Mouse (Mus musculus): ENCODE measurements around the gene Cldn17. TPM values are rescaled to one million over a fixed set of nuclear protein-coding genes. Genes with fewer than 3 reads are reported as not detected.

The Cldn17 gene
- not detected for total RNA-seq (2021)

DNA sequence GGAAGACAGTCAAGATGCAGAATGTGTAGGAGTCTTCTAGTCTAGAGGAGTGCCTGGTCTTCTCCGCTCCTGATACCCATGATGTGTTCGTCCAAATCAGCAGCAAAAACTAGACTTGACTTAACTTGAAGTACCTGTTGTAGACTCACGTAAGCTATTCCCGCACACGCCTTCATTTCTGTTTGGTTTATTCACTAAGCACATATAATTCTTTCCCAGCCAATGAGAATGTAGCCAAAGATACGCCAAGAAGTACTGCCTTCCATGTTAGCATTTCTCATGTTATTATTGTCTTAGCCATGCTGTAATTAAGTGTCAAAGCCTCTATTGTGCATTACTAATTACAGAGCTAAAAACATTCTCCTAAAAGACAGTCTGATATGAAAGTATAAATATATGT lies at the start of gene Cldn17:
Cldn17 (minus strand) TSS at position 101 of the 400 bp plus-strand sequence.
- DNase-seq (ENCODE audit: extremely low spot score in 1 of 2, low spot score in 2 of 2), result no peak
- intact Hi-C loops (cut with DNase I), result no loop called here

DNA sequence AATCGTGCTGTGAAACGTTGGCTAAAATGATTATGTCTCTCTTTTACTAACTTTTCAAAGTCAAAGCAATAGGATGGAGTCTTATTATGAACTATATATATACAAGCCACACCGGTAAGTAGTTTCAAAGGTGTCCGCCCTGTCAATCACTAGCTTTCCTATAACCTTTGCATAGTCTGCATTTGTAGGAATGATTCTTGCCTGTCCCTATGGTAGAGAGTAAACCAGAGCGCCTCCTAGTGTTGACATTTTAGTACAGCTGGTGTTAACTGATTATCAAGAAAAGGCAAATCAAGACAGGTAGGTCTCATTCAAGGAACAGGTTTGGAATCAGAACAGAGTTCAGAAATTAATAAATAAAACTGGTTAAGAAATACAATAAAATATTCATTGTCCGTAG lies 35.7 kb upstream of the Cldn17 start:
- intact Hi-C loops (cut with DNase I), result no loop called here

DNA sequence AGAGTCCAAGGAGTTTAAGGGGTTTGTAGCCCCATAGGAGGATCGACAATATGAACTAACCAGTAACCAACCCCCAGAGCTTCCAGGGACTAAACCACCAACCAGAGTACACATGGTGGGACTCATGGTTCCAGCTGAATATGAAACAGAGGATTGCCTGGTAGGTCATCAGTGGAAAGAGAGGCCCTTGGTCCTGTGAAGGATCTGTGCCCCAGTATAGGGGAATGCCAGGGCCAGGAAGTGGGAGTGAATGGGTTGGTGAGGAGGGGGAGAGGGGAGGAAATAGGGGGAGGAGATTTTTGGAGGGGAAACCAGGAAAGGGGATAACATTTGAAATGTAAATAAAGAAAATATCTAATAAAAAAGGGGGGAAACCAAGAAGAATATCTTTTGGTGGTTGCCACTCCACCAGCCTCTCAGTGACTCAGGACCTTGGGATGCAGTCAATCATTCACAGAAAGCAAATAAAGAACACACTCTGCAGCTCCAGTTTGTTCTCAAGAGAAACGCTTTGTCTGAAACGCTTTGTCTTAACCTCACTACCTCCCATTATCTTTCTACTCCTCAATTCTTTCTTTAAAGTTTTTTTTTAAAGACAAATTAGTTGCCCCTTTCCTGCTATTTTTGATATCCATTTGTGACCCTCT lies 33.2 kb upstream of the Cldn17 start:
- no peak for DNase-seq (ENCODE audit: extremely low spot score in 1 of 2, low spot score in 2 of 2)
- intact Hi-C loops (cut with DNase I), result no loop called here

More for the DNA sequence above, 35.7 kb upstream of the Cldn17 start:
- no peak for DNase-seq (ENCODE audit: extremely low spot score in 1 of 2, low spot score in 2 of 2)

DNA sequence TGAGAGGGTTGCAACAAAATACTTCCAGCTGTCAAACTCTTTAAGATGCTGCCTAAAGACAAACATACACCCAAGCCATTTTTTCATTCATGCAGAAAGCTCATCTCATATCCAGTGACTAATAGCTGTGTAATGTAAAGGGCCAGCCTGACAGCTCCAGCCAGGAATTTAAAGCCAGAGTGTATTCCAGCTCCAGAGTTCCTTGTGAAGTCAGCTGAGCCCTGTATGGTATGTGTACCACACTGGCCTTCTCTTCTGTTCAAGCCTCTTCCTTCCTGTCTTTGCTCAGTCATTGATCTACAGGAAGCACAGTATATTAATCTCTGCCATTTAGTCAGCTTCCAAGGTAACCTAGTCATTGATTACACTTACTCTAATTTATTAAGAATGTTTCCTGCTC lies 4.6 kb upstream of the Cldn17 start:
- intact Hi-C loops (cut with DNase I), result no loop called here
- no peak for DNase-seq (ENCODE audit: extremely low spot score in 1 of 2, low spot score in 2 of 2)

DNA sequence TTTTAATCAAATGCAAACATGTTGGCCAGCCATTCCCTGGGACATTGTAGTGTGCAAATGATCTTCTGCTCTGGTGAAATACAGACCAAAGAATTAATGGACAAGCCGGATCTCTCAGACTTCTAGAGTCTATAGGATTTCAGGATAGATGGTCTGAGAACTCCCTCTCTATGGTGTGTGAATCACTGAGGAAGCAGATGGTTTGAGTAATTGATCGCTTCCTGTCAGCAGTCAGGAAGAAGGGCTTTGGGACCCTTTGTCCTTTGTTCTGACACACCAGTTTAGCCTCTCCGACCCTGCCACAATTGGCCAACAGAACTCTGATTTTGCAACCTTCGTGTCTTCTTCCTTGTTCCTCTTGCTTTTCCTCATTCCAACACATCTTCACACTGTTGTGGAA lies 1.4 kb upstream of the Cldn17 start:
- no peak for DNase-seq (ENCODE audit: extremely low spot score in 1 of 2, low spot score in 2 of 2)
- intact Hi-C loops (cut with DNase I), result no loop called here

DNA sequence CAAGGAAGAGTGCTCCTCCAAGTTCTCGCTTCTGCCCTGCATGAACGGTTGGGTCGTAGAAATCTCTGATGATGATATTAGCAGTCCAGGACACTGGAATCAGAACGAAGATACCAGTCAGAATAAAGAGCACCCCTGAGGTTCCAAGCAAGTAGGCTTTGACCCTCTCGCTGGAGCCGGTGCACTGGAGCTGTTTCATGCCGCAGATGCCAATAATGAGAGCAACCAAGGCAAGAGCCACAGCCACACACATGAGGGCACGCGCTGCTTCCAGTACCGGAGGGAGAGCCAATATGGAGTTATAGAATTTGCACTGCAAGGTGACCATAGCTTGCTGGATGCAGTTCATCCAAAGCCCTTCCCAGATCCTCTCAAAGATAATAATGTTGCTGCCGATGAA lies 440 bp downstream of the Cldn17 start:
- DNase-seq (ENCODE audit: extremely low spot score in 1 of 2, low spot score in 2 of 2), result no peak
- intact Hi-C loops (cut with DNase I), result no loop called here

DNA sequence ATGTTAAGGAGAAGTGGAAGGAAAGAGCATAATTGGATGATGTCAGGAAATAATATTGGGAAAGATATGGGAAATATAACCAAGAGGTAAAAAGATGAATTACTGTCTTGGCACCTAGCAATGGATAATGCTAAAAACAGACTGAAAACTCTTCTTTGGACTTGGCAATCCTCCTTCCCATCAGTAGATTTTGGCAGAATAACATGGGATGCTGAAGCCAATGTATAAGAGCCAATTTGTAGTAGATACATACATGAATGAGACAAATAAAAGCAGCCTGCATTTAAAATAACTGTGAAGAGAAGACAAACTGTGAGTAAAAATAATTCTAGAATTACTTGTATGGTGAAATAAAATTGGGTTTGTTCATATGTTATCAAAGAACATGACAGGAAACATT lies 18.7 kb downstream of the Cldn17 start:
- peak in 1 of 2 experiments; percentile 5 for DNase-seq (ENCODE audit: extremely low spot score in 1 of 2, low spot score in 2 of 2)

DNA sequence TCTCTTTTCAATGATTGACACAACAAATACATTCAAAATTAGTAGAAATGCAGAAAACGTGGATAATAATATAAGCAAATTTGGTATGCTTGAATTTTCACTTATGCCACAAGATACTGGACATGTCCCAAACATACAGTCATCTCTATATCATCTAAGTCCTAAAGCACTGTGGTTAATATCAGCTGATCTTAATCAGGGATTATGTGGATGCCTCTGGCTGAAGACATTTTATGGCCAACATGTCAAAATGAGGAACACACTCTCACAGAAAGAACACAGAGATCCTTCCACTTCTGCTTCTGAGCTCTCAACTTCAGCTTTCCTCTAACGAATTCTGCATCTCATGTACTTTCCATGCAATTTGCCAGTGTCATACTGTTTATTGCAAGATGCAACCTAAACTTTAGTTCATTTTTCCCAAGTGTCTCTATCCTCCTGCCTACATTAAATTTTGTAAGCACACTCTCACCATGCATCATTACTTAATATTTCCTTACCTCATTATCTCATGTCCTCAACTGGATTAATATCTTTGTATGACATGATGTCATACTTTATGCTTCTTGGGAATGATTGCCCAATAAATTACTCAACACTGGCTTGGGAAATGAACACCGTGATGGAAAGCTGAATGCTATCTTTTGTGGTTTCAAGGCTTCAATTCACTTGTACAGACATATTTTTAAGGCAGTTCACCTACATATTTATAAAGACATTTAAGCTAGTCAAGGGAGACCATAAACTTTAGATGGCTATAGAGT lies 26.6 kb downstream of the Cldn17 start:
- DNase-seq (ENCODE audit: extremely low spot score in 1 of 2, low spot score in 2 of 2), result no peak
- intact Hi-C loops (cut with DNase I), result no loop called here

More for the DNA sequence above, 18.7 kb downstream of the Cldn17 start:
- intact Hi-C loops (cut with DNase I), result no loop called here

DNA sequence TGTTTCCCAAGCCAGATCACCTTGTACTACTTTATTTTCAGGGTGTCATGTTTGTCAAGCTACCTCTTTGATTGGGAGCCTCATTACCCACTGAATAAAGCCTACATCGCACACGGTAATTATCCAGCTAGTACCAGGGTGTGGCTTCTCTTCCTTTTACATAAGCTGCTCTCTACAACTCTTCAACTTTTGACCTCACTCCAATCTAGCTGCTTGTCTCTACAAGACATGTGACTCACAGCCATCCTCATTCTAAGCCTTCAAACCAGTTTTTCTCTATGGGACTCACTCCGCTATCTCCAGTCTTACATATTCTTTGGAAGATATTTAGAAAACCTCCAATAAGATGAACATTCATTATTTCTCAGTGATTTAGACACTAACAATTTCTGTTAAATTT lies 43.5 kb downstream of the Cldn17 start:
- intact Hi-C loops (cut with DNase I), result no loop called here
- DNase-seq (ENCODE audit: extremely low spot score in 1 of 2, low spot score in 2 of 2), result no peak

Other genes with a start within 250 kb of the Cldn17 start
- gene Grik1, start 216.7 kb downstream of the Cldn17 start, total RNA-seq (2021), result 10 to 100 TPM; 35.1 to 37.0 TPM
- not detected for gene Cldn8, start 56.2 kb upstream of the Cldn17 start, total RNA-seq (2021)
- not detected for gene Krtap24-1, start 105.3 kb upstream of the Cldn17 start, total RNA-seq (2021)
- gene 2310079G19Rik, start 120.7 kb upstream of the Cldn17 start, total RNA-seq (2021), result not detected
- not detected for gene Krtap26-1, start 140.8 kb upstream of the Cldn17 start, total RNA-seq (2021)
- not detected for gene Krtap27-1, start 164.7 kb upstream of the Cldn17 start, total RNA-seq (2021)
- gene 2310061N02Rik, start 201.0 kb upstream of the Cldn17 start, total RNA-seq (2021), result not detected
- gene Krtap13-1, start 221.9 kb upstream of the Cldn17 start, total RNA-seq (2021), result not detected
- gene Krtap13, start 244.7 kb upstream of the Cldn17 start, total RNA-seq (2021), result not detected

All from left cerebral cortex, postnatal 10 days (tissue).